Mouse (Mus musculus) forebrain, embryonic 11.5 days (tissue): ENCODE measurements at regions not wholly inside any gene's neighbourhood (a gene's known extent, or its start where the extent isn't known, plus 50 kb on each side); places are given as distances from the start of the nearest gene placed in this dataset.
"Not testable (repeated sequence)": the region's sequence is repeated elsewhere in the genome, so short reads cannot be mapped to it uniquely, and the experiment has no call there.

Experiments used
- ATAC-seq: fragments of 200-750 bp; cut with Nextera tagmentation; replicated peaks from 2 replicates; pipeline ENCODE4 v1.8.0; 2017; ENCODE audit warnings: moderate TSS enrichment; ENCODE audit not compliant: low FRiP score
- DNase-seq: peaks from one replicate; pipeline ENCODE4 v3.0.0-alpha.2; 2017; ENCODE audit warnings: low spot score
- H3K27ac ChIP-seq: fragments of 300-500 bp; sonication (generic); 2 replicates; pipeline ENCODE4 v1.5.1; 2014; ENCODE audit warnings: low read depth, low read length
- H3K27me3 ChIP-seq: fragments of 300-500 bp; sonication (generic); 2 replicates; pipeline ENCODE4 v1.6.1; 2014; ENCODE audit warnings: mild to moderate bottlenecking, low read length, mixed read lengths; ENCODE audit not compliant: control insufficient read depth, insufficient read depth
- H3K36me3 ChIP-seq: fragments of 300-500 bp; sonication (generic); 2 replicates; pipeline ENCODE4 v1.6.1; 2014; ENCODE audit warnings: mild to moderate bottlenecking, low read length, moderate library complexity, mixed read lengths; ENCODE audit not compliant: control insufficient read depth, insufficient read depth
- H3K4me1 ChIP-seq: fragments of 300-500 bp; sonication (generic); replicated peaks from 2 replicates; pipeline ENCODE4 v1.6.1; 2014; ENCODE audit warnings: low read length, mixed read lengths; ENCODE audit not compliant: control insufficient read depth, insufficient read depth
- H3K4me2 ChIP-seq: fragments of 300-500 bp; sonication (generic); 2 replicates; pipeline ENCODE4 v1.6.1; 2014; ENCODE audit warnings: low read depth, mild to moderate bottlenecking, low read length, moderate library complexity, mixed read lengths; ENCODE audit not compliant: severe bottlenecking
- H3K4me3 ChIP-seq: fragments of 300-500 bp; sonication (generic); 2 replicates; pipeline ENCODE4 v1.5.1; 2014; ENCODE audit warnings: low read depth, low read length
- H3K9ac ChIP-seq: fragments of 300-500 bp; sonication (generic); 2 replicates; pipeline ENCODE4 v1.6.1; 2014; ENCODE audit warnings: low read length
- H3K9me3 ChIP-seq: fragments of 300-500 bp; sonication (generic); 2 replicates; pipeline ENCODE4 v1.6.1; 2016; ENCODE audit warnings: low read length, mixed read lengths; ENCODE audit not compliant: control insufficient read depth
- WGBS: fragments of 180-500 bp; shearing (Covaris S2); extraction: QIAGEN DNeasy Blood & Tissue Kit; methylation state at CpG from one replicate; pipeline ENCODE4 v1.1.7; 2014; 5-methylcytosine and 5-hydroxymethylcytosine counted together

DNA sequence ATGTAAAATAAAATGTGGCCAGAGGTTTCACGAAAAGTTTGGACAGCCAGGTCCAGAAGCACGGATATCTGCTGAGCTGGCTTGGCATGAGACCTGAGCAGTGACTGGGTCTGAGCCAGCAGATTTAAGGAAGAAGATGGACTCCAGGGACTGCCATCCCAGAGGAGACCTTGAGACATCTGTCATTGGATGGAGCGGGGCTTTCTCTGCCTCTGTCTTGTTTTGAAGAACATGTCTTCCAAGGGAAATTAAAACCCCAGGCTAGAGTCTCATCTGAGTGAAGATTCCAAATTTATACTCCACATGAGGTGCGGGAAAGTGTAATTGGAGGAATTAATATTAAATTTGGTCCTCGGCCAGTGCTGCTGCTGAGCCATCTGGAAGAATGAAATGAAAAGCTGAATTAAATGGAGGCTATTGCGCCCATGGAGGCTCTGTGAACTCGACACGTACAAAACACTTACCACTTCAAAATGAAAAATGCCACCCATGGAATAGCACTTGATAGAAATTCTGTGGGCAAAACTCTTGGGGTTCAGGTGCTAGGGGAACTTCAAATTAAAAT, 129.8 kb upstream of the Adcy2 start:
- H3K4me2 ChIP-seq = no peak overlapping the region
- no peaks in the 10 kb centered on the region for H3K4me1 ChIP-seq
- WGBS = 91% methylated on average over 8 of the region's 8 CpGs
- no peaks in the 10 kb centered on the region for H3K9me3 ChIP-seq
- DNase-seq (no peak), ATAC-seq (no peak)
- no peaks in the 10 kb centered on the region for H3K27me3 ChIP-seq
- no peaks in the 10 kb centered on the region for H3K36me3 ChIP-seq
- no peak overlapping the region for H3K27ac ChIP-seq
- no peak overlapping the region for H3K4me3 ChIP-seq
- H3K9ac ChIP-seq = no peak overlapping the region

DNA sequence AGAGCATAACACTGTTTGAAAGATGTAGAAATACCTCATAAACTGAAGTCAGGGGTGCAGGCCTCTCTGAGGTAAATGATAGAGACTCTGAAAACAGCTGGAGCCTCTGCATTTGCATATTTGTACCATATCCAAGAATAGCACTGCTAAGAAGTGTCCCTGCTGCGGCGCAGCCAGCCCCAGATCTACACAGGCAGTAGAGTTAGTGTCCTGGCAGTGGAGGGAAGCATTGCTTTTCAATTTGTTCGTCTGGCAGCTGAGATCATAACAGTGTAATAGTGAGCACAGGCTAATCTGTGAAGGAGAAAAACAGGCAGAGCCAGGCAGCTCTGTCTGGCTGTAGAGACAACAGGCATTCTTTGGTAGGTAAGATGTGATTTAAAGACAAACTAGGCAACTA, 128.2 kb upstream of the Adcy2 start:
- Histone ChIP-seq H3K4me1 (no peaks in the 10 kb centered on the region), H3K27ac (no peak overlapping the region), H3K4me3 (no peak overlapping the region), H3K4me2 (no peak overlapping the region), H3K9me3 (no peaks in the 10 kb centered on the region), H3K9ac (no peak overlapping the region), H3K27me3 (no peaks in the 10 kb centered on the region), H3K36me3 (no peaks in the 10 kb centered on the region)
- 85% methylated on average over 3 of the region's 3 CpGs for WGBS
- DNase-seq (no peak), ATAC-seq (no peak)

DNA sequence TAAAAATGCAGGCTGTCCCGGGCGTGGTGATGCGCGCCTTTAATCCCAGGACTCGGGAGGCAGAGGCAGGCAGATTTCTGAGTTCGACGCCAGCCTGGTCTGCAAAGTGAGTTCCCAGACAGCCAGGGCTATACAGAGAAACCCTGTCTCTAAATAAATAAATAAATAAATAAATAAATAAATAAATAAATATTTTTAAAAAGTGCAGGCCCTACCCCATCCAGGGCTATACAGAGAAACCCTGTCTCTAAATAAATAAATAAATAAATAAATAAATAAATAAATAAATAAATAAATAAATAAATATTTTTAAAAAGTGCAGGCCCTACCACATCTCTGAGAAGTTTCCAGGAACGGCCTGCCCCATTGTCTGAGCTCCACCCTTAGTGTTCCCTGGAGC, 119.4 kb upstream of the Adcy2 start:
- H3K27me3 ChIP-seq, H3K4me1 ChIP-seq, H3K9me3 ChIP-seq, H3K4me3 ChIP-seq, H3K36me3 ChIP-seq, H3K27ac ChIP-seq, H3K9ac ChIP-seq, H3K4me2 ChIP-seq, DNase-seq: not testable (repeated sequence)
- 92% methylated on average over 8 of the region's 8 CpGs for WGBS
- ATAC-seq = peak; percentile 42; the same call in 1 of the 2 replicates

DNA sequence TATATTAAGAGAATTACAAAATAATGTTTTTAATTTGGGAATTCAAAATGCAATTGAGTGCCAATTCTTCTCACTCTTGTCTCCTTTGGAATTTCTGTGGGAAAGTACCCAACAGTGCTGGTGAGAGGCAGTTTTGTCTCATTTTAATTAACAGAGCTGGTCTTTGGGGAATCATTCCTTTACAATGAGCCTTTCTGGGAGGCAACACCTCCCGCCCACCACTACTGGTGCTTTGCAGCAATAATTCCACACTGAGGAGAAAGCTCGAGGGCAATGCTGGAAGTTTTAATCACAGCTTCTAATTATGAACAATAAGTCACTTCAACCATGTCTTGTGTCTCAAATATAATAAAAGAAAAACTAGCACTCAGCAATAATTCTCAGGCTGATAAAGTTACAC, 109.8 kb upstream of the Adcy2 start:
- H3K9me3 ChIP-seq = no peaks in the 10 kb centered on the region
- no peaks in the 10 kb centered on the region for H3K36me3 ChIP-seq
- no peaks in the 10 kb centered on the region for H3K4me1 ChIP-seq
- no peak for ATAC-seq
- H3K27me3 ChIP-seq = no peaks in the 10 kb centered on the region
- WGBS = 57% methylated on average over 2 of the region's 2 CpGs
- no peak overlapping the region for H3K4me3 ChIP-seq
- H3K4me2 ChIP-seq = no peak overlapping the region
- DNase-seq = no peak
- no peak overlapping the region for H3K27ac ChIP-seq
- no peak overlapping the region for H3K9ac ChIP-seq

DNA sequence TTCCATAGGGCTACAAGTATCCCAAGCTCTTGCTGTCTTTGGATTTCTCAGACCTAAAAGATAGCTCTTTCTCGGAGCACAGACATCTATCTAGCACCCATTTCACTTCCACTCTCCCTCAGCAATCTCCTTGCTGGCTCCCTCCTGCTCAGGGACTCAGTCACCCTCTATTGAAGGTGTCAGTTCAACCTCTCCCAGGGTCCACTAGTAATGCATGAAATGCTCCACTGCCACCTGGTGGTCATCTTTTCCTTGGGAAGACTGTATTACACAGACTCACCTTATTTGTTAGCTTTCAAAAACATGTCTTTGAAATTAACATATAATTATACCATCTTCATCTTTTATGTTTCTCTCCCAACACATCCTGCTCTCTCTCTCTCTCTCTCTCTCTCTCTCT, 87.3 kb upstream of the Adcy2 start:
- Histone ChIP-seq H3K4me3 (no peak overlapping the region), H3K4me2 (no peak overlapping the region), H3K36me3 (no peaks in the 10 kb centered on the region), H3K27ac (no peak overlapping the region), H3K27me3 (no peaks in the 10 kb centered on the region), H3K4me1 (no peaks in the 10 kb centered on the region), H3K9ac (no peak overlapping the region), H3K9me3 (no peaks in the 10 kb centered on the region)
- ATAC-seq = peak; percentile 67; the same call in 1 of the 2 replicates
- peak; percentile 53 for DNase-seq
- 56% methylated on average over 1 of the region's 1 CpGs for WGBS

DNA sequence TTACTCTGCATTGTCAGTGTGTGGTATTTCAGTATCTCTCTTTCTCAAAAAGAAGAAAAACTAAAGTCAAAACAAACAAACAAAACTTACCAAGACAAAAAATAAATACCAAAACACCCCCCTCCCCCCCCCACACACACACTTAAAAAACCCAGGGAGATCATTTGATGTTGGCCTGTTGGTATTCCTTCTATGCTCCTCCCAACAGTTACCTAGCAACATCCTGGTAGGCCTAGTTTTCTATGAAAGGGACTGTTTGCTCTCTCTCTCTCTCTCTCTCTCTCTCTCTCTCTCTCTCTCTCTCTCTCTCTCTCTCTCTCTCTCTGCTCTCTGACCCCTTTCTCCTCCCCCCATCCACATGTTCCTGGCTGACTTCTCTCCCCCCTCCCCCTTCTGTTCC, 71.0 kb upstream of the Adcy2 start:
- Histone ChIP-seq H3K36me3 (no peaks in the 10 kb centered on the region), H3K4me3 (no peak overlapping the region), H3K4me1 (no peaks in the 10 kb centered on the region), H3K9me3 (no peaks in the 10 kb centered on the region), H3K27ac (no peak overlapping the region), H3K4me2 (no peak overlapping the region), H3K27me3 (no peaks in the 10 kb centered on the region), H3K9ac (no peak overlapping the region)
- no peak for ATAC-seq
- DNase-seq = no peak

DNA sequence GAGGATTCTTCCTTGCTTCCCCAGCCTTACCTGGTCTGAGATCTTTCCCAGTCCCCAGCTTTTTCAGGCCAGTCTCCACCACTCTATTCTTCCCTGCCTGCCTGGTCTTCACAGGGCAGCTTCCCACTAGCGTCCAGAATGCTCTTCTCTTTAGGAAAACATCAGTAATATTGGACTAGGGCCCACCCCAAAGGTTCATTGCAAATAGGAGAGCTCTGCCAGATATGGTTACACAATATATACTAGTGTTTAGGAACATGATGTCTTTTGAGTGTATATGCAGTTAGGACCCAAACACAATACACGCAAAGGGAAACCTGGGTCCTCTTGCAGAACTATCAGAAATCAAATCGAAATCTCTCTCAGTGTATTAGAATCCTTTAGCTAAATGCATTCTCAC, 70.5 kb upstream of the Adcy2 start:
- ATAC-seq = no peak
- Histone ChIP-seq H3K9ac (no peak overlapping the region), H3K4me1 (no peaks in the 10 kb centered on the region), H3K4me3 (no peak overlapping the region), H3K27ac (no peak overlapping the region), H3K36me3 (no peaks in the 10 kb centered on the region), H3K9me3 (no peaks in the 10 kb centered on the region), H3K27me3 (no peaks in the 10 kb centered on the region), H3K4me2 (no peak overlapping the region)
- WGBS = 85% methylated on average over 3 of the region's 3 CpGs
- no peak for DNase-seq

DNA sequence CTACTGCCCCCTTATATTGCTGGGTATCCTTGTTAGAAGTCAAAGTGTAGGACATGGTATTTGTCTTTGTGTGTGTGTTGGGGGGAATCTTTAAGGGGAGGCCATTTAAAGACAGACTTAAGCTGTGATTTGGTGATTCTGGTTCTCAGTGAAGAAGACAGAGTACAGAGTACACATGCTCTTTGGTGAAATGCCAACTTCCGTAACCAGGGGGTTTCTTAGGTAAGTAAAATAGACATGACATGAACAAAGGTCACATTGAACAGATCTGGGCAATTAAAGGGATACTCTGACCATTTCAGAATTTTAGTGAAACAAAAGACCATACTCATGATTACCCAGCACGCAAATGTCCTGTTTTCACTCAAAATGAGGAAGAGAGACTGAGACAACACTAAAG, 67.3 kb upstream of the Adcy2 start:
- no peak for ATAC-seq

DNA sequence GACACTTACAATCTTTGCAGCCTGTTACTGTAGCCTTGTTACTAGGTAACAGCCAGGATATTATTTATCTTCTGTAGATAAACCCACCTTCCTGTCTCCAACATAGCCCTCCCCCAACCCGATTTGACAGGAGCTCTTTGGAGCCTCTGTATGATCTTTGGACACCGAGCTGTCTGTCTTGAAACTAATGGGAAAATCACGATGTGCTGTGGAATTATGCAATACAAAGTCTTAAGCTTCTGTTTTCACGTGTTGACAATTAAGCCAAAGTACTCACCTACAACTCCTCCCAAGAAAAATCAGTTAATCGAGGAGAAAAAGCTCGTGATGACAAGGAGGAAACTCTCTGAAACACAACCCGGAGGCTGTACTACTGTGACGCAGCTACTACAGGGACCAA, 65.9 kb upstream of the Adcy2 start:
- ATAC-seq = no peak
- no peak for DNase-seq
- Histone ChIP-seq H3K4me2 (no peak overlapping the region), H3K27me3 (no peaks in the 10 kb centered on the region), H3K9me3 (no peaks in the 10 kb centered on the region), H3K27ac (no peak overlapping the region), H3K9ac (no peak overlapping the region), H3K36me3 (no peaks in the 10 kb centered on the region), H3K4me3 (no peak overlapping the region), H3K4me1 (no peaks in the 10 kb centered on the region)
- 88% methylated on average over 8 of the region's 8 CpGs for WGBS

More for the DNA sequence above, 67.3 kb upstream of the Adcy2 start:
- Histone ChIP-seq H3K9me3 (no peaks in the 10 kb centered on the region), H3K27me3 (no peaks in the 10 kb centered on the region), H3K4me2 (no peak overlapping the region), H3K4me1 (no peaks in the 10 kb centered on the region), H3K36me3 (no peaks in the 10 kb centered on the region), H3K9ac (no peak overlapping the region), H3K27ac (no peak overlapping the region), H3K4me3 (no peak overlapping the region)
- DNase-seq = no peak
- WGBS = 85% methylated on average over 2 of the region's 2 CpGs
